Mouse (Mus musculus): ENCODE measurements around the gene Nfu1. TPM values are rescaled to one million over a fixed set of nuclear protein-coding genes. Genes with fewer than 3 reads are reported as not detected.
"Not testable (repeated sequence)": the region's sequence is repeated elsewhere in the genome, so short reads cannot be mapped to it uniquely, and the experiment has no call there.

Nfu1 gene
- total RNA-seq, 1 experiment from 2014 or later = 45.3 TPM

GRCm38 (mm10) chr6:87045507-87045906 is 36.5 kb downstream of the Nfu1 start:
- no peak for ATAC-seq (replicated peaks in 1 of 2; ENCODE audit: insufficient read depth in 1 of 2, low FRiP score in 2 of 2, low TSS enrichment in 1 of 2, low read depth in 1 of 2, poor library complexity in 2 of 2, severe bottlenecking in 2 of 2)

GRCm38 (mm10) chr6:87048712-87049111 is 39.7 kb downstream of the Nfu1 start:
- not testable (repeated sequence) for ATAC-seq (replicated peaks in 1 of 2; ENCODE audit: insufficient read depth in 1 of 2, low FRiP score in 2 of 2, low TSS enrichment in 1 of 2, low read depth in 1 of 2, poor library complexity in 2 of 2, severe bottlenecking in 2 of 2)

GRCm38 (mm10) chr6:87051886-87052425 is 42.9 kb downstream of the Nfu1 start:
- no peak for ATAC-seq (replicated peaks in 1 of 2; ENCODE audit: insufficient read depth in 1 of 2, low FRiP score in 2 of 2, low TSS enrichment in 1 of 2, low read depth in 1 of 2, poor library complexity in 2 of 2, severe bottlenecking in 2 of 2)

GRCm38 (mm10) chr6:87054193-87054592 is 45.2 kb downstream of the Nfu1 start:
- no peak for ATAC-seq (replicated peaks in 1 of 2; ENCODE audit: insufficient read depth in 1 of 2, low FRiP score in 2 of 2, low TSS enrichment in 1 of 2, low read depth in 1 of 2, poor library complexity in 2 of 2, severe bottlenecking in 2 of 2)

GRCm38 (mm10) chr6:87059754-87060153 is 50.7 kb downstream of the Nfu1 start:
- no peak for ATAC-seq (replicated peaks in 1 of 2; ENCODE audit: insufficient read depth in 1 of 2, low FRiP score in 2 of 2, low TSS enrichment in 1 of 2, low read depth in 1 of 2, poor library complexity in 2 of 2, severe bottlenecking in 2 of 2)

- ATAC-seq (replicated peaks in 1 of 2; ENCODE audit: insufficient read depth in 1 of 2, low FRiP score in 2 of 2, low TSS enrichment in 1 of 2, low read depth in 1 of 2, poor library complexity in 2 of 2, severe bottlenecking in 2 of 2) = no peak
These were observed 54.5 kb downstream of the Nfu1 start for GRCm38 (mm10) chr6:87063586-87063985.

GRCm38 (mm10) chr6:87068209-87068608 is 59.2 kb downstream of the Nfu1 start:
- ATAC-seq (replicated peaks in 1 of 2; ENCODE audit: insufficient read depth in 1 of 2, low FRiP score in 2 of 2, low TSS enrichment in 1 of 2, low read depth in 1 of 2, poor library complexity in 2 of 2, severe bottlenecking in 2 of 2) = no peak

- no peak for ATAC-seq (replicated peaks in 1 of 2; ENCODE audit: insufficient read depth in 1 of 2, low FRiP score in 2 of 2, low TSS enrichment in 1 of 2, low read depth in 1 of 2, poor library complexity in 2 of 2, severe bottlenecking in 2 of 2)
These were observed 60.3 kb downstream of the Nfu1 start for GRCm38 (mm10) chr6:87069195-87069900.

- ATAC-seq (replicated peaks in 1 of 2; ENCODE audit: insufficient read depth in 1 of 2, low FRiP score in 2 of 2, low TSS enrichment in 1 of 2, low read depth in 1 of 2, poor library complexity in 2 of 2, severe bottlenecking in 2 of 2) = no peak
These were observed 61.6 kb downstream of the Nfu1 start for GRCm38 (mm10) chr6:87070641-87071040.

GRCm38 (mm10) chr6:87072759-87073158 is 63.7 kb downstream of the Nfu1 start:
- no peak for ATAC-seq (replicated peaks in 1 of 2; ENCODE audit: insufficient read depth in 1 of 2, low FRiP score in 2 of 2, low TSS enrichment in 1 of 2, low read depth in 1 of 2, poor library complexity in 2 of 2, severe bottlenecking in 2 of 2)

- ATAC-seq (replicated peaks in 1 of 2; ENCODE audit: insufficient read depth in 1 of 2, low FRiP score in 2 of 2, low TSS enrichment in 1 of 2, low read depth in 1 of 2, poor library complexity in 2 of 2, severe bottlenecking in 2 of 2) = peak; percentile 73 to 84
These were observed 66.2 kb downstream of the Nfu1 start for GRCm38 (mm10) chr6:87075092-87075685.

Other genes with a start within 250 kb of the Nfu1 start
- 77.7 and 84.4 TPM in 2 replicates for gene Anxa4, start 215.7 kb upstream of the Nfu1 start, total RNA-seq (2017)
- gene Aak1, start 159.7 kb upstream of the Nfu1 start, total RNA-seq (2017) = 12.2 and 14.2 TPM in 2 replicates
- 28.0 and 28.5 TPM in 2 replicates for gene Gfpt1, start 33.6 kb downstream of the Nfu1 start, total RNA-seq (2017)
- not detected in 2 replicates for gene D6Ertd527e, start 95.5 kb downstream of the Nfu1 start, total RNA-seq (2017)

All from hematopoietic stem cell, adult 5-6 weeks (primary cell).